Mouse (Mus musculus) stomach, postnatal 0 days (tissue): Measurements from ENCODE around the gene Mlx. TPM values are rescaled to one million over a fixed set of nuclear protein-coding genes. Genes with fewer than 3 reads are reported as not detected.

Experiments
- ATAC-seq: fragments of 200-750 bp; cut with Nextera tagmentation; 2 replicates; pipeline ENCODE4 v1.8.0; 2017; ENCODE audit not compliant: low FRiP score, low TSS enrichment
- DNase-seq: peaks from one replicate; pipeline ENCODE4 v3.0.0-alpha.2; 2016; ENCODE audit warnings: low spot score
- H3K27ac ChIP-seq: fragments of 300-500 bp; sonication (generic); replicated peaks from 2 replicates; pipeline ENCODE4 v1.5.1; 2014; ENCODE audit warnings: mild to moderate bottlenecking, control low read depth
- H3K27me3 ChIP-seq: fragments of 300-500 bp; sonication (generic); 2 replicates; pipeline ENCODE4 v1.6.1; 2014; ENCODE audit warnings: low read length; ENCODE audit not compliant: control insufficient read depth, insufficient read depth
- H3K36me3 ChIP-seq: fragments of 300-500 bp; sonication (generic); 2 replicates; pipeline ENCODE4 v1.6.1; 2014; ENCODE audit warnings: low read length, mixed read lengths; ENCODE audit not compliant: control insufficient read depth, insufficient read depth
- H3K4me1 ChIP-seq: fragments of 300-500 bp; sonication (generic); replicated peaks from 2 replicates; pipeline ENCODE4 v1.6.1; 2014; ENCODE audit warnings: antibody characterized with exemption; ENCODE audit not compliant: control insufficient read depth, insufficient read depth
- H3K4me2 ChIP-seq: fragments of 300-500 bp; sonication (generic); replicated peaks from 2 replicates; pipeline ENCODE4 v1.6.1; 2014; ENCODE audit warnings: low read depth, mild to moderate bottlenecking, control low read depth, moderate library complexity
- H3K4me3 ChIP-seq: fragments of 300-500 bp; sonication (generic); 2 replicates; pipeline ENCODE4 v1.5.1; 2014; ENCODE audit warnings: low read depth, low read length, control low read depth
- H3K9ac ChIP-seq: fragments of 300-500 bp; sonication (generic); 2 replicates; pipeline ENCODE4 v1.6.1; 2014; ENCODE audit warnings: mild to moderate bottlenecking, low read length, control low read depth, mixed read lengths
- H3K9me3 ChIP-seq: fragments of 300-500 bp; sonication (generic); 2 replicates; pipeline ENCODE4 v1.6.1; 2016; ENCODE audit warnings: low read length; ENCODE audit not compliant: control insufficient read depth
- CTCF ChIP-seq: IDR thresholded peaks from 2 replicates; pipeline ENCODE4 v1.5.1; 2016; ENCODE audit warnings: antibody characterized with exemption, low read depth, mild to moderate bottlenecking, moderate library complexity
- EP300 ChIP-seq: optimal IDR thresholded peaks from 2 replicates; pipeline ENCODE3; 2016; ENCODE audit warnings: antibody characterized with exemption
- WGBS: fragments of 180-500 bp; shearing (Covaris S2); extraction: QIAGEN DNeasy Blood & Tissue Kit; methylation state at CpG from one replicate; pipeline ENCODE4 v1.1.7; 2014; 5-methylcytosine and 5-hydroxymethylcytosine counted together
- polyA plus RNA-seq: library from polyadenylated mRNA; unstranded; fragments of >200 nt; fragmentation: Nextera tagmentation; extraction: Ambion mirVana; gene quantifications from 2 replicates; pipeline ENCODE4 v1.2.1, GENCODE M21; 2015

Gene Mlx
- polyA plus RNA-seq, 1 experiment from 2014 or later, result 42.3 TPM

GRCm38 (mm10) chr11:101051051-101051493, 36.0 kb upstream of the Mlx start:
- ATAC-seq (no peak), DNase-seq (no peak)
- Histone ChIP-seq H3K9me3 (no peaks in the 10 kb centered on the region), H3K27ac (no peak overlapping the region), H3K4me1 (peaks cover 6% of the 10 kb centered on the region), H3K9ac (no peak overlapping the region), H3K27me3 (no peaks in the 10 kb centered on the region), H3K4me2 (no peak overlapping the region), H3K36me3 (peaks cover 18% of the 10 kb centered on the region), H3K4me3 (no peak overlapping the region)
- WGBS, result 92% methylated on average over 6 of the region's 6 CpGs
- TF ChIP-seq CTCF, result no peak
- no peak for TF ChIP-seq EP300

GRCm38 (mm10) chr11:101051617-101052016, 35.5 kb upstream of the Mlx start:
- Histone ChIP-seq H3K4me1 (peaks cover 8% of the 10 kb centered on the region), H3K27me3 (no peaks in the 10 kb centered on the region), H3K27ac (peak overlapping the region; percentile 93), H3K9ac (no peak overlapping the region), H3K4me2 (no peak overlapping the region), H3K4me3 (no peak overlapping the region), H3K36me3 (peaks cover 18% of the 10 kb centered on the region), H3K9me3 (no peaks in the 10 kb centered on the region)
- TF ChIP-seq CTCF, result no peak
- no peak for TF ChIP-seq EP300
- ATAC-seq (no peak), DNase-seq (no peak)
- WGBS, result 74% methylated on average over 8 of the region's 8 CpGs

- peaks cover 13% of the 10 kb centered on the region for H3K4me1 ChIP-seq
- H3K27me3 ChIP-seq, result no peaks in the 10 kb centered on the region
- no peak overlapping the region for H3K9ac ChIP-seq
- ATAC-seq (peak; percentile 75), DNase-seq (peak; percentile 69)
- WGBS, result 52% methylated on average over 10 of the region's 10 CpGs
- H3K27ac ChIP-seq, result peak overlapping the region; percentile 93
- no peak overlapping the region for H3K4me2 ChIP-seq
- H3K36me3 ChIP-seq, result peaks cover 14% of the 10 kb centered on the region
- no peaks in the 10 kb centered on the region for H3K9me3 ChIP-seq
- H3K4me3 ChIP-seq, result no peak overlapping the region
- TF ChIP-seq EP300 (no peak), CTCF (no peak)
These were observed 34.2 kb upstream of the Mlx start for GRCm38 (mm10) chr11:101052751-101053473.

- Histone ChIP-seq H3K4me2 (no peak overlapping the region), H3K9me3 (no peaks in the 10 kb centered on the region), H3K9ac (no peak overlapping the region), H3K36me3 (peaks cover 9% of the 10 kb centered on the region), H3K27ac (peak overlapping the region; percentile 93; the same call in 1 of the 2 replicates), H3K4me1 (peaks cover 16% of the 10 kb centered on the region), H3K4me3 (no peak overlapping the region), H3K27me3 (no peaks in the 10 kb centered on the region)
- ATAC-seq (no peak), DNase-seq (no peak)
- 100% methylated on average over 1 of the region's 1 CpGs for WGBS
- TF ChIP-seq EP300 (no peak), CTCF (peak; percentile 64)
These were observed 33.1 kb upstream of the Mlx start for GRCm38 (mm10) chr11:101053974-101054373.

- Histone ChIP-seq H3K9ac (no peak overlapping the region), H3K27me3 (no peaks in the 10 kb centered on the region), H3K27ac (peak overlapping the region; percentile 90; the same call in 1 of the 2 replicates), H3K4me2 (no peak overlapping the region), H3K4me1 (peaks cover 16% of the 10 kb centered on the region), H3K4me3 (no peak overlapping the region), H3K9me3 (no peaks in the 10 kb centered on the region), H3K36me3 (peaks cover 8% of the 10 kb centered on the region)
- TF ChIP-seq CTCF (no peak), EP300 (no peak)
- DNase-seq (no peak), ATAC-seq (no peak)
- 56% methylated on average over 14 of the region's 14 CpGs for WGBS
These were observed 31.7 kb upstream of the Mlx start for GRCm38 (mm10) chr11:101055418-101055817.

GRCm38 (mm10) chr11:101056885-101057284, 30.2 kb upstream of the Mlx start:
- H3K4me2 ChIP-seq, result no peak overlapping the region
- WGBS, result 15% methylated on average over 8 of the region's 8 CpGs
- DNase-seq (peak; percentile 77), ATAC-seq (peak; percentile 71)
- no peaks in the 10 kb centered on the region for H3K27me3 ChIP-seq
- no peaks in the 10 kb centered on the region for H3K9me3 ChIP-seq
- no peak for TF ChIP-seq EP300
- TF ChIP-seq CTCF, result no peak
- peak overlapping the region; percentile 90 for H3K27ac ChIP-seq
- peaks cover 8% of the 10 kb centered on the region; the same call in 1 of the 2 replicates for H3K36me3 ChIP-seq
- peaks cover 16% of the 10 kb centered on the region for H3K4me1 ChIP-seq
- H3K4me3 ChIP-seq, result no peak overlapping the region
- H3K9ac ChIP-seq, result peak overlapping the region; percentile 45; the same call in 1 of the 2 replicates
